Mouse (Mus musculus) cerebellum, adult 2 months (tissue): Measurements from ENCODE around the gene Gpr107.

ENCODE experiments used
- CTCF ChIP-seq: fragments of 200-500 bp; IDR thresholded peaks from 2 replicates; pipeline ENCODE4 v1.5.1; 2011; ENCODE audit warnings: low read depth, mild to moderate bottlenecking, control low read depth, low read length, moderate library complexity, borderline replicate concordance; ENCODE audit not compliant: insufficient read depth
- POLR2A ChIP-seq: fragments of 200-500 bp; IDR thresholded peaks from 2 replicates; pipeline ENCODE4 v1.6.1; 2011; ENCODE audit warnings: low read length, control low read depth, borderline replicate concordance; ENCODE audit not compliant: insufficient read depth

DNA sequence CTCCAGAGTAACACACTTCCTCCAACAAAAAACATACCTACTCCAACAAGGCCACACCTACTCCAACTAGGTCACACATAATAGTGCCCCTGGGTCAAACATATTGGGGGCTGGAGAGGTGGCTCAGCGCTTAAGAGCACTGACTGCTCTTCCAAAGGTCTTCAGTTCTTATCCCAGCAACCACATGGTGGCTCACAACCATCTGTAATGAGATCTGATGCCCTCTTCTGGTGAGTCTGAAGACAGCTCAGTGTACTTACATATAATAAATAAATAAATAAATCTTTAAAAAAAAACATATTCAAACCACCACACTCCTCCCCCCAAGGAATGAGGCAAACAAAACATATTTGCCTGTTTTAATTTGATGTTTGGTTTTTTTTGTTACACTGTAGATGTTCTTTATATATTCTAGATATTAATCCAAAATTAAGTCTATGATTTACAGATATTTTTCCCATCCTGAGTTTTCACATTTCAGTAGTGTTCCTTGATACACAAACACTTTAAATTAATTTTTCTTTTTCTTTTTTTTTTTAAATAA is 76.7 kb downstream of the Gpr107 start:
- TF ChIP-seq CTCF (0 out of 2 replicates have a peak, but pooled peaks have one; percentile 8), POLR2A (no peak)
